ENCODE assay signal across 13 mouse cellular contexts in genomic region chr3:10116531-10116930, GRCm38 (mm10).
"Had no signal": no experiment of that assay in that cellular context is flagged by ENCODE, and none has a peak within 500 bp of the region (broad histone marks: within the 10 kb centered on the region; RNA-seq: fewer than 3 reads in every experiment).

No protein-coding gene starts in this region.

- DNase-seq: lung, adult 18-20 months; lung, embryonic 14.5 days; lung, postnatal 10 days; lung, postnatal 4 days; midbrain, embryonic 14.5 days; retina, postnatal 1 day; right cerebral cortex, adult 18-20 months; right cerebral cortex, postnatal 25 days; right cerebral cortex, postnatal 4 days; spleen, adult 18-20 months; thymus, adult 2 months; thymus, postnatal 14 days; thymus, postnatal 36 days had no signal
